Mouse (Mus musculus) MEL (cell line): ENCODE measurements around the gene Pakap. TPM values are rescaled to one million over a fixed set of nuclear protein-coding genes. Genes with fewer than 3 reads are reported as not detected.

Source experiments
- DNase-seq: peaks from one replicate; pipeline ENCODE4 v3.0.0; 2011; ENCODE audit warnings: low read depth, low spot score
- H3K27ac ChIP-seq: 2 replicates; pipeline ENCODE4 v1.5.1; 2012; ENCODE audit warnings: low read depth, mild to moderate bottlenecking, control low read depth, low read length, moderate library complexity; ENCODE audit not compliant: control insufficient read depth
- H3K27me3 ChIP-seq, 2 experiments: fragments of 150-350 bp in 1 of 2; sonication (generic) in 1 of 2; 2 replicates each; pipeline ENCODE4 v1.6.1; 2012; ENCODE audit warnings: low read length in 2 of 2, mild to moderate bottlenecking in 2 of 2, improper control_type of control experiment in 1 of 2, moderate library complexity in 1 of 2; ENCODE audit not compliant: insufficient read depth in 2 of 2, control insufficient read depth in 1 of 2
- H3K36me3 ChIP-seq, 2 experiments: 2 replicates each; pipeline ENCODE4 v1.6.1; 2012 to 2014; ENCODE audit warnings: low read length in 2 of 2, improper control_type of control experiment in 1 of 2, inconsistent platforms in 1 of 2, mild to moderate bottlenecking in 1 of 2; ENCODE audit not compliant: insufficient read depth in 2 of 2, control insufficient read depth in 1 of 2
- H3K4me1 ChIP-seq, 2 experiments: fragments of 150-350 bp in 1 of 2; sonication (generic) in 1 of 2; 2 replicates each; pipeline ENCODE4 v1.6.1; 2012; ENCODE audit warnings: low read length in 2 of 2, improper control_type of control experiment in 1 of 2, mild to moderate bottlenecking in 1 of 2; ENCODE audit not compliant: insufficient read depth in 2 of 2, control insufficient read depth in 1 of 2
- H3K4me3 ChIP-seq, 2 experiments: fragments of 150-350 bp in 1 of 2; sonication (generic) in 1 of 2; 2 replicates each; pipeline ENCODE4 v1.5.1; 2012; ENCODE audit warnings: low read depth in 2 of 2, low read length in 2 of 2, mild to moderate bottlenecking in 2 of 2, moderate library complexity in 2 of 2, control low read depth in 1 of 2, improper control_type of control experiment in 1 of 2; ENCODE audit not compliant: control insufficient read depth in 1 of 2, insufficient read depth in 1 of 2
- H3K79me2 ChIP-seq: 2 replicates; pipeline ENCODE4 v1.6.1; 2012; ENCODE audit warnings: mild to moderate bottlenecking, low read length, moderate library complexity; ENCODE audit not compliant: control insufficient read depth, poor library complexity, insufficient read depth
- H3K9ac ChIP-seq: 2 replicates; pipeline ENCODE4 v1.6.1; 2012; ENCODE audit warnings: low read depth, mild to moderate bottlenecking, control low read depth, low read length, moderate library complexity; ENCODE audit not compliant: control insufficient read depth, poor library complexity, severe bottlenecking
- H3K9me3 ChIP-seq: fragments of 150-350 bp; sonication (generic); replicated peaks from 2 replicates; pipeline ENCODE4 v1.6.1; 2012; ENCODE audit warnings: mild to moderate bottlenecking, low read length, improper control_type of control experiment, moderate library complexity; ENCODE audit not compliant: insufficient read depth
- CTCF ChIP-seq, 3 experiments: IDR thresholded peaks in 2 of 3; conservative IDR thresholded peaks in 1 of 3; 2 replicates each; pipeline ENCODE4 v1.5.1; 2011 to 2012; ENCODE audit warnings: low read length in 3 of 3, low read depth in 2 of 3, mild to moderate bottlenecking in 2 of 3, improper control_type of control experiment in 1 of 3, inconsistent platforms in 1 of 3, mixed read lengths in 1 of 3, moderate library complexity in 1 of 3; ENCODE audit not compliant: control insufficient read depth in 1 of 3, insufficient read depth in 1 of 3, poor library complexity in 1 of 3, severe bottlenecking in 1 of 3
- E2F4 ChIP-seq: IDR thresholded peaks from 2 replicates; pipeline ENCODE4 v1.6.1; 2011; ENCODE audit warnings: low read depth, low read length, improper control_type of control experiment, borderline replicate concordance
- EP300 ChIP-seq, 2 experiments: IDR thresholded peaks; 2 replicates each; pipeline ENCODE4 v1.6.1; 2011; ENCODE audit warnings: improper control_type of control experiment in 2 of 2, low read length in 2 of 2, low read depth in 1 of 2, mild to moderate bottlenecking in 1 of 2
- GATA1 ChIP-seq: IDR thresholded peaks from 2 replicates; pipeline ENCODE4 v1.6.1; 2011; ENCODE audit warnings: low read depth, low read length, improper control_type of control experiment
- KAT2A ChIP-seq: conservative IDR thresholded peaks from 2 replicates; pipeline ENCODE4 v1.6.1; 2012; ENCODE audit warnings: low read depth, low read length, improper control_type of control experiment, inconsistent platforms
- MAZ ChIP-seq: IDR thresholded peaks from 2 replicates; pipeline ENCODE4 v1.6.1; 2012; ENCODE audit warnings: low read depth, mild to moderate bottlenecking, inconsistent platforms, low read length, improper control_type of control experiment
- MEF2A ChIP-seq: IDR thresholded peaks from 2 replicates; pipeline ENCODE4 v1.6.1; 2014; ENCODE audit warnings: low read depth, mild to moderate bottlenecking, inconsistent platforms, low read length, improper control_type of control experiment; ENCODE audit not compliant: poor library complexity, insufficient replicate concordance, severe bottlenecking; ENCODE audit errors: extremely low read depth
- MXI1 ChIP-seq: IDR thresholded peaks from 2 replicates; pipeline ENCODE4 v1.6.1; 2011; ENCODE audit warnings: mild to moderate bottlenecking, low read depth, low read length, improper control_type of control experiment
- MYB ChIP-seq: IDR thresholded peaks from 2 replicates; pipeline ENCODE4 v1.6.1; 2011; ENCODE audit warnings: mild to moderate bottlenecking, low read depth, low read length, improper control_type of control experiment
- NELFE ChIP-seq: IDR thresholded peaks from 2 replicates; pipeline ENCODE4 v1.6.1; 2011; ENCODE audit warnings: low read depth, low read length, improper control_type of control experiment
- NRF1 ChIP-seq: IDR thresholded peaks from 2 replicates; pipeline ENCODE4 v1.6.1; 2014; ENCODE audit warnings: low read depth, mild to moderate bottlenecking, inconsistent platforms, low read length, improper control_type of control experiment, moderate library complexity; ENCODE audit not compliant: poor library complexity, insufficient read depth, severe bottlenecking
- POLR2A ChIP-seq, 2 experiments: IDR thresholded peaks; 2 replicates each; pipeline ENCODE4 v1.6.1; 2011 to 2012; ENCODE audit warnings: low read length in 2 of 2, mild to moderate bottlenecking in 2 of 2, control low read depth in 1 of 2, improper control_type of control experiment in 1 of 2, low read depth in 1 of 2, moderate library complexity in 1 of 2; ENCODE audit not compliant: control insufficient read depth in 1 of 2, insufficient read depth in 1 of 2, poor library complexity in 1 of 2
- POLR2AphosphoS2 ChIP-seq: IDR thresholded peaks from 2 replicates; pipeline ENCODE4 v1.6.1; 2011; ENCODE audit warnings: low read length, improper control_type of control experiment
- POLR2AphosphoS5 ChIP-seq: IDR thresholded peaks from 2 replicates; pipeline ENCODE4 v1.6.1; 2012; ENCODE audit warnings: low read depth, borderline replicate concordance, mild to moderate bottlenecking, inconsistent platforms, low read length, moderate library complexity, mixed read lengths
- SIN3A ChIP-seq: IDR thresholded peaks from 2 replicates; pipeline ENCODE4 v1.6.1; 2012; ENCODE audit warnings: low read length, improper control_type of control experiment, inconsistent platforms
- TAL1 ChIP-seq: IDR thresholded peaks from 2 replicates; pipeline ENCODE4 v1.6.1; 2012; ENCODE audit warnings: mild to moderate bottlenecking, inconsistent platforms, low read length, moderate library complexity, mixed read lengths
- TBP ChIP-seq: IDR thresholded peaks from 2 replicates; pipeline ENCODE4 v1.8.0; 2011; ENCODE audit warnings: low read depth, low read length, improper control_type of control experiment
- TCF12 ChIP-seq: IDR thresholded peaks from 2 replicates; pipeline ENCODE4 v1.6.1; 2014; ENCODE audit warnings: low read depth, mild to moderate bottlenecking, inconsistent platforms, low read length, improper control_type of control experiment, moderate library complexity
- ZNF384 ChIP-seq: IDR thresholded peaks from 2 replicates; pipeline ENCODE4 v1.6.1; 2012; ENCODE audit warnings: low read depth, mild to moderate bottlenecking, inconsistent platforms, low read length, improper control_type of control experiment
- polyA plus RNA-seq, 2 experiments: library from polyadenylated mRNA; stranded (reverse) in 1 of 2; unstranded in 1 of 2; fragments of >175 nt in 1 of 2; fragments of >200 nt in 1 of 2; gene quantifications; 2 replicates each; pipeline versions ENCODE4 v1.2.1 to v1.2.4; 2012; ENCODE audit warnings: low replicate concordance in 2 of 2, low read depth in 1 of 2; ENCODE audit not compliant: insufficient read length in 2 of 2, insufficient read depth in 1 of 2, missing spikeins in 1 of 2
- total RNA-seq: library from RNA; depleted of rRNA; stranded (reverse); fragments of 300-350 nt; gene quantifications from 2 replicates; pipeline ENCODE4 v1.2.3, GENCODE M21; 2012

Pakap gene
- total and polyA plus RNA-seq, 3 experiments = not detected

DNA sequence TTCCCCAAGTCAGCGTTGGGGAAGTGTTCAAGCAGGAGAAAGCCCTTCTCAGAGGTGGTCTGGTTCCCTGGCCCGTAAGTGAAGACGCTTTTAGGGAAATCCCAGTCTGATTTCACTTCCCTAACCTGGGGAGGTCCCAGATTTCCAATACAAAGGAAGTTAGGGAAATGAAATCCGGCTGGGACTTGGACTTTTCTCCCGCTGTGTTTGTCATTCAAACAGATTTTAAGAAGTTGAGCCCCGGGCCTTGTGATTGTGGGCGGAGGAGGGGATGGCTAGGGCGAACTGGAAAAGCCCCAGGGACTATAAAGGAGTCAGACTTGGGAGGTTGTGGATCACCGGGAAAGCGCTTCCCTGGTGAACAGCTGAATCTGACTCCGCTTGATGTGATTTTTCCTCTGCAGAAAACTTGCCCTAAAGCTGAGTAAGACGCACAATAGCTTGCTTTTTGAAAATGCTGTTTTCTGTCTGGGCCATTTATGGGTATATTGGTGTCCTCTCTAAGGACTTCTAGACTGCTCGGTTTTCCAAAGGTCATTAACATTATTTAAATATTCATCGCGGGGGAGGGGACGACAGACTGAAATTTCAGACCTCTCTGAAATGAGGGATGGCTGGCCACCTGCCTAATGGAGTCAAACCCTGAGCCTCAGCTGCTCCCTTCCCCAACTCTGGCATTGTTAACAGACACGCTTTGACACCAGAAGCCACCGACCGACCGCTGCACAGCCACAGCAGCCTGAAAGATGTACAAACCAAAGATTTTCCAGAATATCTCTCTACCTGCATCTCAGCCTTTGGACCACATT, 213.1 kb downstream of the Pakap start:
- TF ChIP-seq NRF1 = no peak
- H3K36me3 ChIP-seq = no peaks in the 10 kb centered on the region
- H3K79me2 ChIP-seq = no peaks in the 10 kb centered on the region; the same call in 1 of the 2 replicates
- no peak overlapping the region for H3K9ac ChIP-seq
- peaks cover 2 to 9% of the 10 kb centered on the region in 2 experiments; a peak in 3 of 4 replicates for H3K4me1 ChIP-seq
- no peak overlapping the region for H3K27ac ChIP-seq
- no peaks in the 10 kb centered on the region for H3K9me3 ChIP-seq
- no peak for DNase-seq
- no peak overlapping the region for H3K4me3 ChIP-seq
- H3K27me3 ChIP-seq = 0 out of 4 replicates have a peak, but pooled peaks cover 0 to 2% of the 10 kb centered on the region in 2 experiments

DNA sequence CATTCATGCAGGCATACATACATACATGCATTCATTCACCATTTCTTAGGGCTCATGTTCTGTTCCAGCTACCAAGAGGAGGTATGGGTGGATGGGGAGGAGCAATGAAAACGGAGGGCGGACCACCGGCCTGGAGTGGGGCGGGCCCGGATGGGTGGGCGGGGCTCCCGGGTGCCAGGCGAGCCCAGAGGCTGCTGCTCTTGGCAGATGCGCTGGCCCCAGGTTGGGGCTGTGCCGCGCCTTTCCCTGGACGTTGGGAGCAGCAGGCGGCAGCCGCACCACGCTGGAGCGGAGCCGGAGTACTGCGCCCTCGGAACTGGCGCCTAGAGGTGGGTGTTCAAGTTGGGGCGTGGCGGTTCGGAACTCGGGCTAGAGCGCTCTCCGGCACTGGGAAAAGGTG, 214.0 kb downstream of the Pakap start:
- peak; percentile 81 for DNase-seq
- Histone ChIP-seq H3K79me2 (no peaks in the 10 kb centered on the region; the same call in 1 of the 2 replicates), H3K36me3 (no peaks in the 10 kb centered on the region), H3K4me1 (peaks cover 2 to 9% of the 10 kb centered on the region in 2 experiments; a peak in 3 of 4 replicates), H3K27ac (no peak overlapping the region), H3K4me3 (peak overlapping the region; percentile 75 to 92), H3K9ac (peak overlapping the region; percentile 66), H3K27me3 (0 out of 4 replicates have a peak, but pooled peaks cover 0 to 2% of the 10 kb centered on the region in 2 experiments), H3K9me3 (no peaks in the 10 kb centered on the region)
- TF ChIP-seq CTCF (IDR thresholded peaks at IDR 0.05 in 2 of 3, conservative IDR thresholded peaks at IDR 0.05 in 1 of 3; ENCODE audit: control insufficient read depth in 1 of 3, insufficient read depth in 1 of 3, low read depth in 2 of 3, low read length in 3 of 3, poor library complexity in 1 of 3, severe bottlenecking in 1 of 3) = peak in 2 of 3 experiments; percentile 4 to 17; a peak in 2 of 6 replicates
- no peak for TF ChIP-seq MAZ
- no peak for TF ChIP-seq MEF2A
- no peak for TF ChIP-seq SIN3A
- TF ChIP-seq MXI1 = peak; percentile 50; the same call in 1 of the 2 replicates
- no peak for TF ChIP-seq TAL1
- no peak for TF ChIP-seq GATA1
- no peak for TF ChIP-seq TBP
- no peak for TF ChIP-seq POLR2AphosphoS5
- no peak for TF ChIP-seq E2F4
- no peak for TF ChIP-seq KAT2A
- TF ChIP-seq EP300 (IDR thresholded peaks at IDR 0.05; ENCODE audit: low read depth in 1 of 2, low read length in 2 of 2) = no peak
- 0 out of 2 replicates have a peak, but pooled peaks have one; percentile 16 for TF ChIP-seq TCF12
- TF ChIP-seq NRF1 = 0 out of 2 replicates have a peak, but pooled peaks have one; percentile 30
- TF ChIP-seq POLR2A (IDR thresholded peaks at IDR 0.05; ENCODE audit: control insufficient read depth in 1 of 2, insufficient read depth in 1 of 2, low read depth in 1 of 2, low read length in 2 of 2, poor library complexity in 1 of 2) = peak; percentile 58 to 64; a peak in 2 of 4 replicates
- TF ChIP-seq NELFE = peak; percentile 61
- TF ChIP-seq MYB = no peak
- no peak for TF ChIP-seq POLR2AphosphoS2
- TF ChIP-seq ZNF384 = no peak
